Mouse (Mus musculus): ENCODE measurements around the gene Gpr161. TPM values are rescaled to one million over a fixed set of nuclear protein-coding genes. Genes with fewer than 3 reads are reported as not detected.
"Not testable (repeated sequence)": the region's sequence is repeated elsewhere in the genome, so short reads cannot be mapped to it uniquely, and the experiment has no call there.

Gene Gpr161
- total RNA-seq, 2 experiments from 2014 or later = 1.3 TPM

GRCm38 (mm10) chr1:165316361-165316760, 20.8 kb downstream of the Gpr161 start:
- DNase-seq = no peak

- DNase-seq = peak; percentile 71
Measured at GRCm38 (mm10) chr1:165320141-165320934, 24.7 kb downstream of the Gpr161 start.

DNA sequence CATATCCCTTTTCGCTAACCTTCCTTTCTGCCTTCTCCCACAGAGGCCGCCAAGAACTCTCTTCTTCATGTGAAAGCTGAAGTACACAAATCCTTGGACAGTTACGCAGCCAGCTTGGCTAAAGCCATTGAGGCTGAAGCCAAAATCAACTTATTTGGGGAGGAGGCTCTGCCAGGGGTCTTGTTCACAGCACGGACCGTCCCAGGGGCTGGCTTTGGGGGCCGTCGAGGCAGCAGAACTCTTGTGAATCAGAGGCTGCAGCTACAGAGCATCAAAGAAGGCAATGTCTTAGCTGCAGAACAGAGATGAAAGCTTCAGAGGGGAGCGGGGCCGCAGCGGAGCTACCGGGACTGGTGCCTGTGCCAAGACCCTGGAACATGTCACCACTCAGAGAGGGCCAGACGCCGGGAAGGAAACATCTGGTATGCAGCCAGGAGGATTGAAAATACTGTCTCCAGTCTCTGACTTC, 25.8 kb downstream of the Gpr161 start:
- peak; percentile 40 for DNase-seq

GRCm38 (mm10) chr1:165321891-165322290, 26.3 kb downstream of the Gpr161 start:
- DNase-seq = no peak

DNA sequence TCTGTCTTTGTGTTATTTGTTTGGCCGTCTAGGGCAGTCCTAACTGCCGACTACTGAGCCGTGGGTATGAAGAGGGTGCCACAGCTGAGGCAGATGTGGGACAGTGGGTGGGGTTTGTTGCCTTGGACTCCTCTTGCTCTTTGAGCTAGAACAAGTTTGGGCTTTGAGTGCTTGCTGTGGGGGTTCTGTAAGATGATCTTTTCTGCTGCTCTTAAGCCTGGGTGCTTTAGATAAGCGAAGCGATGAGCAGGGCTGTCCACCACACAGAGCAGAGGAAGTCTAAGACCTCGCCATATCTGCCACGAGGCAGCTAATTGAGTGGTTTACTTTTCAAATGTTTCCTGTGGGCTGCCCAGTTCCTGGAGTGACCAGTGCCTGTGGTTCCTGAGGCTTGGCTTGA, 27.3 kb downstream of the Gpr161 start:
- DNase-seq = no peak

GRCm38 (mm10) chr1:165327370-165327769, 31.8 kb downstream of the Gpr161 start:
- DNase-seq = no peak

- no peak for DNase-seq
Measured at GRCm38 (mm10) chr1:165327831-165328230, 32.2 kb downstream of the Gpr161 start.

DNA sequence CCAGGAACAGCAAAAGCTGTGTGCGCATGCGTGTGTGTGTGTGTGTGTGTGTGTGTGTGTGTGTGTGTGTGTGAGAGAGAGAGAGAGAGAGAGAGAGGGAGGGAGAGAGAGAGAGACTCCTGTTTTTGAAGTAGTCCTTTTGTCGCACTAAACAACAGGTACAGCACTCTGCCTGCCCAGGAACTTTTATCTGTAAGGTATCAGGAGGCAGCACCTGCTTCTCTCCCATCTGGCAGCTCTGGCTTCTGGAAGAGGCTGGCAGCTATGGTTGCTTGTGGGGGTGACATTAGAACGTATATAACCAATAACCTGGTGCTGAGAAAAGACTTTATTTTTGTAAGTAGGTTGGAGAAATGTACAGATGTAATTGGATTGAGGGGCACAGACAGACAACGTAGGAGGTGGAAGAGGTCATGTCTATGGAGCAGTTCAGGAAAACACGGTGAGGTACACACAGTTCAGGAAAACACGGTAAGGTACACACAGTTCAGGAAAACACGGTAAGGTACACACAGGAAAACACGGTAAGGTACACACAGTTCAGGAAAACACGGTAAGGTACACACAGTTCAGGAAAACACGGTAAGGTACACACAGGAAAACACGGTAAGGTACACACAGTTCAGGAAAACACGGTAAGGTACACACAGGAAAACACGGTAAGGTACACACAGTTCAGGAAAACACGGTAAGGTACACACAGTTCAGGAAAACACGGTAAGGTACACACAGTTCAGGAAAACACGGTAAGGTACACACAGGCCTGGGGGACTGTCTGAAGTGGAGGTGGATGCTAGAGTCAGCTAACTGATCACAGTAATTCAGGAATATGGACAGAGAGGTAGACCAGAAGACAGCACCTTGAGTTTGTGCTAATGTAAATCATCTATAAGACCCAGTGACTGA, 33.0 kb downstream of the Gpr161 start:
- not testable (repeated sequence) for DNase-seq

DNA sequence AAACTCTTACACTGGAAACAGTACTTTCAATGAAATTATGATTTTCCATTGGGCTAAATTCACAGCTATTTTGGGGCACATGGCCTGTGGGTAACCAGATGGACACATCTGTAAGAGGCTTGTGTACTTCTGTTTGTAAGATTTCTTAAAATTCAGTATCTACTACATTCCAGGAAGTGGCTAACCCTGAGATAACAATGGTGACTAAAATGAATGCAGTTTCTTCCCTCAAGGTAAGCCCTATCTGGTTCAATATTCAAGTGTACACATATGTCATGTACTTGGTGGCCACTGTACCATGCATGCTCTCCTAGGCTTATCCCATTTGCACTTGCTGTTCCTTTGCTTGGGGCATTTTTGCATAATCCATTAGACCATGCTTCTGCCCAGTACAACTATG, 35.3 kb downstream of the Gpr161 start:
- no peak for DNase-seq

- DNase-seq = no peak
Measured at GRCm38 (mm10) chr1:165332797-165333196, 37.2 kb downstream of the Gpr161 start.

- DNase-seq = no peak
Measured at GRCm38 (mm10) chr1:165342126-165342525, 46.5 kb downstream of the Gpr161 start.

DNA sequence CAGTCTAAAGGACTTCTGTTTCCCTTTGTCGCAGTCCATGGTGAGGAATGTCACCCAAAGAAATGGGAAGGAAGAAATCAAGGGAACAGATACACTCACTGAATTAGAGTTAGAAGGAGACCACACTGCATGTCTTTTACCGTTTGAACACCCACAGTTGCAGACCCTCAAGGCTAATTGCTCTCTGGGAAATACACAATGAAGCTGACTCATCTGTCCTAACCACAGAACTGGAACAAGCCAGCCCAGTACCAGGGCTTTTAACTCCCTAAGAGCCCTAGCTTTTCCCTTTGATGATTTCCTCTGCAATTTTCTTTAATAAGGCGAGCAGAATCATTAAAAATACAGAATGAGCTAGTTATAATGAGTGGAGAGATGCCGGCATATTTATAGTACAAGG, 48.9 kb downstream of the Gpr161 start:
- DNase-seq = no peak

GRCm38 (mm10) chr1:165348627-165349026, 53.0 kb downstream of the Gpr161 start:
- no peak for DNase-seq

DNA sequence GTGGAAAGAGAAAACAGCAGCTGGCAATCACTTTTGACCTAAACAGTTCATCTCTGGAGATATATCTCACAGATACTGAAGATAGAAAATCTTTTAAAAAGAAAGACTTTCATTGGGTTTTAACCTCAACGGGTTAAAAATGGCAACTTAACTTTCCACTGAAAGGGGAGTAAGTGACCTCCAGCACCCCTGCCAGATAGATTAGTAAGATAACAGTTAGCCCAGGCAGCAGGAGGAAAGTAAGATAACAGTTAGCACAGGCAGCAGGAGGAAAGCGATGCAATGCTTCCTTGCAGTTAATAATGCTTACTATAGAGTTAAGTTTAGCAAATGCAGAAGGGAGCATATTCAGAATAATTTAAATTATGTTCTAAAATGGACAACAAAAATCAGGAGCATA, 60.8 kb downstream of the Gpr161 start:
- DNase-seq = no peak

DNA sequence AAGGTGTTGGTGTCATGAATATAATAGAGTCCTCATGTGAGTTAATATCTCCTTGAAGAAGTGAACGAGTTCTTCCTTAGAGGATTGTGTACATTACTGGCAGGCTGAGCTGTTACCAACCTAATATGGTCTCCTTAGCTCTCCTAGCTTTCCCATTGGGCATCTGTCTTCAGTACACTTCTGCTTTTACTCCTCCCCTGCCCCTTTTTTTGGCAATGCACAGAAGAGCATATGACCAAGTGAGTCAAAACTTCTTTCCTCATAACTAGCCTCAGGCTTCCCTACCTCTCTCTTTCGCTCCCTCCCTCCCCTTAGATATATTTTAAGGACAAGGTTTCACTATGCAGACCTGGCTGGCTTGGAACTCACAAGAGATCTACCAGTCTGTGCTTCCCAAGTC, 67.7 kb downstream of the Gpr161 start:
- DNase-seq = no peak

DNA sequence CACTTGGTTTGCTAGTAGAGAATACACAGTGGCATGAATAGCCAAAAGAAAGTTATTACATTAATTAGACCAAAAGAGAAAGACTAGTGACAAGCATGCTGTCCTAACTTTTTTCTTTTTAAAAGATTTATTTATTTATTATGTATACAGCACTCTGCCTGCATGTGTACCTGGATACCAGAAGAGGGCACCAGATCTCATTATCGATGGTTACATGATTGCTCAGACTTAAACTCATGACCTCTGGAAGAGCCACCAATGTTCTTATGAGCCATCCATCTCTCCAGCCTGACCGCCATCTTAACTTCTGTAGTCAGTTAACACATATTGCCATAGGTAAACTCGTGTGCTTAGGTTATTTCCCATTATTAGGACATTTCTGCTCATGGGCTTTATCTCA, 69.5 kb downstream of the Gpr161 start:
- DNase-seq = no peak

- DNase-seq = no peak
Measured at GRCm38 (mm10) chr1:165370990-165371389, 75.4 kb downstream of the Gpr161 start.

- DNase-seq = no peak
Measured at GRCm38 (mm10) chr1:165373839-165374238, 78.2 kb downstream of the Gpr161 start.

Other genes with a start within 250 kb of the Gpr161 start
- gene Tbx19, start 135.0 kb upstream of the Gpr161 start, total RNA-seq (2021) = not detected
- gene Sft2d2, start 101.4 kb upstream of the Gpr161 start, total RNA-seq (2021) = 1 to 10 TPM; 7.4 to 7.5 TPM
- gene Tiprl, start 58.8 kb upstream of the Gpr161 start, total RNA-seq (2021) = 10 to 100 TPM; 15.9 to 21.0 TPM
- 100 to 1,000 TPM; 202 to 262 TPM for gene Dcaf6, start 164.7 kb downstream of the Gpr161 start, total RNA-seq (2021)
- gene Mpc2, start 164.8 kb downstream of the Gpr161 start, total RNA-seq (2021) = 100 to 1,000 TPM; 333 to 337 TPM
- gene Adcy10, start 189.4 kb downstream of the Gpr161 start, total RNA-seq (2021) = under 1 TPM in 1 of 2 experiments, not detected in 1; 0.40 TPM

All from gastrocnemius, postnatal 25 days (tissue).